Mouse (Mus musculus) heart, adult 2 months (tissue): Measurements from ENCODE around the gene Notch4. TPM values are rescaled to one million over a fixed set of nuclear protein-coding genes. Genes with fewer than 3 reads are reported as not detected.
A peak's percentile ranks its signal among the peaks of the same experiment; 100 is the strongest.
"Not testable (repeated sequence)": the region's sequence is repeated elsewhere in the genome, so short reads cannot be mapped to it uniquely, and the experiment has no call there.

Source experiments
- DNase-seq, 2 experiments: peaks; one replicate each; pipeline ENCODE4 v3.0.0; 2021
- H3K27ac ChIP-seq: fragments of 200-600 bp; 2 replicates; pipeline ENCODE4 v1.8.1; 2022
- H3K27me3 ChIP-seq: fragments of 200-500 bp; 2 replicates; pipeline ENCODE4 v1.6.1; 2012; ENCODE audit warnings: mild to moderate bottlenecking, low read length, inconsistent platforms, mixed read lengths; ENCODE audit not compliant: control insufficient read depth, insufficient read depth
- H3K36me3 ChIP-seq: fragments of 200-500 bp; 2 replicates; pipeline ENCODE4 v1.6.1; 2012; ENCODE audit warnings: low read length, inconsistent platforms; ENCODE audit not compliant: control insufficient read depth, insufficient read depth
- H3K4me1 ChIP-seq: fragments of 200-500 bp; 2 replicates; pipeline ENCODE4 v1.6.1; 2011; ENCODE audit warnings: low read length; ENCODE audit not compliant: control insufficient read depth, insufficient read depth
- H3K4me3 ChIP-seq: fragments of 200-600 bp; 2 replicates; pipeline ENCODE4 v1.8.1; 2022
- H3K79me2 ChIP-seq: fragments of 200-500 bp; replicated peaks from 2 replicates; pipeline ENCODE4 v1.6.1; 2012; ENCODE audit warnings: mild to moderate bottlenecking, inconsistent platforms, low read length, moderate library complexity, mixed read lengths; ENCODE audit not compliant: control insufficient read depth, insufficient read depth
- H3K9ac ChIP-seq: fragments of 200-500 bp; 2 replicates; pipeline ENCODE4 v1.6.1; 2012; ENCODE audit warnings: low read depth, mild to moderate bottlenecking, control low read depth, inconsistent platforms, low read length, mixed read lengths
- CTCF ChIP-seq: fragments of 200-600 bp; IDR thresholded peaks from 2 replicates; pipeline ENCODE4 v1.8.1; 2022; ENCODE audit warnings: antibody characterized with exemption, mild to moderate bottlenecking, moderate library complexity
- EP300 ChIP-seq: fragments of 200-500 bp; IDR thresholded peaks from 2 replicates; pipeline ENCODE4 v1.6.1; 2011; ENCODE audit warnings: low read depth, low read length, control low read depth; ENCODE audit not compliant: insufficient read depth
- POLR2A ChIP-seq: fragments of 200-500 bp; IDR thresholded peaks from 2 replicates; pipeline ENCODE4 v1.6.1; 2011; ENCODE audit warnings: mild to moderate bottlenecking, low read depth, low read length, control low read depth; ENCODE audit not compliant: insufficient read depth
- whole genome bisulfite sequencing: fragments of 180-500 bp; shearing (Covaris S2); methylation state at CpG from one replicate; pipeline ENCODE4 v1.1.7; 2018; 5-methylcytosine and 5-hydroxymethylcytosine counted together
- intact Hi-C: fragments of 180-260 bp; cut with DNase I; formaldehyde crosslinking; loops from one replicate; pipeline ENCODE4 v1.15.1; 2025
- long read RNA-seq: library from polyadenylated mRNA; stranded (forward); transcript quantifications from one replicate; pipeline ENCODE4 v2.0.0, GENCODE M21; 2021
- polyA plus RNA-seq: library from polyadenylated mRNA; depleted of rRNA; stranded (reverse); fragments of >200 nt; gene quantifications from 2 replicates; pipeline ENCODE4 v1.2.3, GENCODE M21; 2012; rRNA removed
- total RNA-seq, 2 experiments: library from RNA; stranded (reverse); gene quantifications; 2 replicates each; pipeline ENCODE4 v1.2.3; 2021

The Notch4 gene
- total RNA-seq, result 10 to 100 TPM; 30.4 to 32.3 TPM
- polyA plus RNA-seq, result 21.4 and 24.8 TPM in 2 replicates
- long read RNA-seq, full-length matches to known transcripts, result 5 of 18 reads
- long read RNA-seq, partial matches to known transcripts, result 8 of 18 reads
- long read RNA-seq, other reads (novel, unspliced or antisense), result 5 of 18 reads

GRCm38 (mm10) chr17:34564003-34564421 is at the start of gene Notch4:
Gene Notch4 (plus strand): TSS chr17:34564268.
- Histone ChIP-seq H3K27me3 (no peaks in the 10 kb centered on the region), H3K36me3 (no peaks in the 10 kb centered on the region), H3K4me1 (peaks cover 3% of the 10 kb centered on the region), H3K9ac (peak within 1 kb of the TSS; percentile 71), H3K79me2 (no peaks in the 10 kb centered on the region), H3K4me3 (peak within 1 kb of the TSS; percentile 60), H3K27ac (peak within 1 kb of the TSS; percentile 97)
- WGBS, result 15% methylated on average over 6 of the region's 6 CpGs
- intact Hi-C loops, result loop anchor here (2.0 kb wide), 1 partner anchor 63 kb away; no protein-coding TSS in a partner anchor
- peak; percentile 95 for TF ChIP-seq EP300
- peak; percentile 24; the same call in 1 of the 2 replicates for TF ChIP-seq CTCF
- peak; percentile 91 for TF ChIP-seq POLR2A
- peak; percentile 73 to 79 for DNase-seq

- H3K9ac ChIP-seq, result no peak overlapping the region
- H3K36me3 ChIP-seq, result no peaks in the 10 kb centered on the region
- H3K4me3 ChIP-seq, result no peak overlapping the region
- no peaks in the 10 kb centered on the region for H3K4me1 ChIP-seq
- TF ChIP-seq POLR2A (no peak), EP300 (no peak), CTCF (no peak)
- no peaks in the 10 kb centered on the region for H3K27me3 ChIP-seq
- intact Hi-C loops, result no loop called here
- WGBS, result 65% methylated on average over 2 of the region's 2 CpGs
- no peak overlapping the region for H3K27ac ChIP-seq
- H3K79me2 ChIP-seq, result no peaks in the 10 kb centered on the region
- no peak for DNase-seq
Observed at GRCm38 (mm10) chr17:34516514-34516913, 47.6 kb upstream of the Notch4 start.

GRCm38 (mm10) chr17:34517252-34517651 is 46.8 kb upstream of the Notch4 start, which contains the start of gene Btnl6:
Gene Btnl6 (minus strand): TSS chr17:34517352.
- TF ChIP-seq POLR2A (no peak), EP300 (no peak), CTCF (no peak)
- WGBS, result 85% methylated on average over 4 of the region's 4 CpGs
- Histone ChIP-seq H3K27me3 (no peaks in the 10 kb centered on the region), H3K79me2 (no peaks in the 10 kb centered on the region), H3K36me3 (no peaks in the 10 kb centered on the region), H3K27ac (no peak within 1 kb of the TSS), H3K4me3 (no peak within 1 kb of the TSS), H3K9ac (no peak within 1 kb of the TSS), H3K4me1 (no peaks in the 10 kb centered on the region)
- intact Hi-C loops, result no loop called here
- no peak for DNase-seq

GRCm38 (mm10) chr17:34517795-34518194 is 46.3 kb upstream of the Notch4 start:
- no peak for TF ChIP-seq POLR2A
- TF ChIP-seq EP300, result no peak
- no peak for TF ChIP-seq CTCF
- no peaks in the 10 kb centered on the region for H3K79me2 ChIP-seq
- H3K27ac ChIP-seq, result no peak overlapping the region
- WGBS, result 86% methylated on average over 4 of the region's 4 CpGs
- DNase-seq, result no peak
- H3K36me3 ChIP-seq, result no peaks in the 10 kb centered on the region
- intact Hi-C loops, result no loop called here
- no peaks in the 10 kb centered on the region for H3K27me3 ChIP-seq
- H3K4me3 ChIP-seq, result no peak overlapping the region
- H3K9ac ChIP-seq, result no peak overlapping the region
- H3K4me1 ChIP-seq, result no peaks in the 10 kb centered on the region

- H3K36me3 ChIP-seq, H3K4me1 ChIP-seq, H3K4me3 ChIP-seq, intact Hi-C loops, H3K79me2 ChIP-seq, DNase-seq, H3K9ac ChIP-seq, H3K27ac ChIP-seq, H3K27me3 ChIP-seq: not testable (repeated sequence)
- WGBS, result 64% methylated on average over 3 of the region's 3 CpGs
Observed at GRCm38 (mm10) chr17:34518571-34518970, 45.5 kb upstream of the Notch4 start.

- intact Hi-C loops, result no loop called here
- 34% methylated on average over 1 of the region's 1 CpGs for WGBS
- H3K4me1 ChIP-seq, result no peaks in the 10 kb centered on the region
- H3K4me3 ChIP-seq, result no peak overlapping the region
- no peaks in the 10 kb centered on the region for H3K27me3 ChIP-seq
- no peak overlapping the region for H3K9ac ChIP-seq
- H3K27ac ChIP-seq, result no peak overlapping the region
- no peak for DNase-seq
- TF ChIP-seq CTCF, result no peak
- TF ChIP-seq POLR2A, result no peak
- TF ChIP-seq EP300, result no peak
- no peaks in the 10 kb centered on the region for H3K36me3 ChIP-seq
- H3K79me2 ChIP-seq, result no peaks in the 10 kb centered on the region
Observed at GRCm38 (mm10) chr17:34519001-34519400, 45.1 kb upstream of the Notch4 start.
